Mouse (Mus musculus) hematopoietic stem cell, adult 5-6 weeks (primary cell): ENCODE results near the gene Zbtb7a. TPM values are rescaled to one million over a fixed set of nuclear protein-coding genes. Genes with fewer than 3 reads are reported as not detected.
A peak's percentile ranks its signal among the peaks of the same experiment; 100 is the strongest.

Experiments
- ATAC-seq, 2 experiments: fragments of 125-278 bp in 1 of 2; replicated peaks in 1 of 2; 2 replicates each; pipeline ENCODE4 v1.8.0; 2016 to 2017; ENCODE audit warnings: inconsistent platforms in 2 of 2, mild to moderate bottlenecking in 2 of 2, moderate number of reproducible peaks in 2 of 2, low read depth in 1 of 2, moderate TSS enrichment in 1 of 2; ENCODE audit not compliant: low FRiP score in 2 of 2, poor library complexity in 2 of 2, severe bottlenecking in 2 of 2, insufficient read depth in 1 of 2, low TSS enrichment in 1 of 2
- total RNA-seq: library from RNA; stranded (forward); fragments of 172-1452, 232-1000 nt; gene quantifications from 2 replicates; pipeline ENCODE4 v1.2.3, GENCODE M21; 2017

Gene Zbtb7a
- total RNA-seq, 1 experiment from 2014 or later = 13.0 TPM

DNA sequence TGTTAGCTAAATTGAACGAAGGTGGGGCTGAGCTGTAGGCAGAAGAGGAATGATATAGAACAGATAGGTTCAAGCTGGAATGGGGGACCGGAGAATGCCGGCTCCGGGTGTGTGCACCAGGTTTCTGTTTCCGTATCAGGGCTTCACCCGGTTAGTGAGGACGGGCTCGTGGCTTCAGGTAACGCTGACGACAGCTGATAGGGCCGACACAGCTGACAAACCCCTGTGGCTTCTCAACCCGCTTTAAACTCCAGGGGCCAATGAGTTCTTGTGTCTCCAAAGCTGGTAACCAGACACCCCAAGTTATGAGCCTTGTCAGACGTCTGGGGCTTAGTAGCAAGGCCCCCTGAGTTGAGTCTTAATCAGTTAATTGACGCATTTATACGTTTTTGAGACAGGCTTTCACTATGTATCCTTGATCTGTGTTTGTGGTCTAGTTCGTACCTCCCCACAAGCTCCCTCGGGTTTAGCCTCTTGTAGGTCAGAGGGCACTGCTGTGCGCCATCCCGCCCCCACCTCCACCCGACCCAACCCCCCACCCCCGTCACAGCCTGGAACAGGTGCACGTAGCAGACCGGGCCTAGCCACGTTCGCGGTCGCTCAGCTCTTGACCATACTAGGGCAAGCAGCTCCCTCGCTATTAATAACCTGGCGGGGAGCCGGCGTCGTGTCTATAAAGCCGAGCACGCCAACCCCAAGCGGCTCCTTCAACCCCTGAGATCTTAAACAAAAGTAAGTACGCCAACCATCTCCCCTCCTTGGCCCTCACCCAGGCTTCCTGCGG lies 59.2 kb downstream of the Zbtb7a start:
- no peak for ATAC-seq

DNA sequence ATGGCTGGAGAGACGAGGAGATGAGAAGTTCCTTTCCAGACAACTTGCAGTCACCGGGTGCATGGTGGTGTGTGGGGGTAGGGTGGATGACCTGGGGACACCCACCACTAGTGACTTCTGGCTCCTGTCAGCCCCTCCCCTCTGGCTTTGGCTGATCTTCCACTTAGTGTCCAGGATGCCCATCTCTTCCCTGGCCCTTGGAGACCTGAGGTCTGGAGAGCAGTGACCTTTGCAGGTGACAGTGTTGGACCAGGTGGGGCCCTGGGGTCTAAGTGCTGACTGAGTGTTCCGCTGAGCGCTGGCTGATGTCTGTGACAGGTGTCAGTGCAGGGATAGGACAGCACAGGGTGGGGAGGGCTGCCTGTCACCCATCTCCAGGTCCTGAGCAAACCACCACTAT lies 60.3 kb downstream of the Zbtb7a start:
- no peak for ATAC-seq

DNA sequence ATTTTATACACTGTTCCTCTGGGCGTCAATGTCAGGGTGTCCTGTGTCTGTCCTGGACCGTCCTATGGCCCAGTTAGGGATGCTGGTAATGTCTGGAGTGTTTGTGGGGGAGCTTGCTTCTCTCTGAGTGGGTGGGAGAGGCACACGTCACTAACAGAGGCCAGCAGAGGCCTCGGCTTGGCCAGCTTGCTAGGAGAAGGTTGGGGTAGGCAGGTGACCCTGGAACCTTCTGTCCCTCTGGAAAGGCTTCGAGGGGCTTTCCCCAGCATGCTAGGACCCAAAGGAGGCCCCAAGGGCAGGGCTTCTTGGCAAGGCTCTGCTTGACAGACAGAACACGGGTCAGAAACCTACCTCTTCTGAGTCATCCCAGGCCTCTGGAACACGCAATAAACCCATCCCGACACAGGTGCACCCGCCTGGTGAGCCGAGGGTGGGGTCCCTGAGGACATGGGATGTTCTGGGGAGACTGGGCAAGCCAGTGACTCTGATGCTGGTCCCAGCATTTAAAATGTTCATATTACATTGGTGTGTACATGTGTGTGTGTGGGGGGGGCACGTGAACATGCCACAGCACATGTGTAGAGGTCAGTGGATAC lies 61.5 kb downstream of the Zbtb7a start:
- no peak for ATAC-seq

DNA sequence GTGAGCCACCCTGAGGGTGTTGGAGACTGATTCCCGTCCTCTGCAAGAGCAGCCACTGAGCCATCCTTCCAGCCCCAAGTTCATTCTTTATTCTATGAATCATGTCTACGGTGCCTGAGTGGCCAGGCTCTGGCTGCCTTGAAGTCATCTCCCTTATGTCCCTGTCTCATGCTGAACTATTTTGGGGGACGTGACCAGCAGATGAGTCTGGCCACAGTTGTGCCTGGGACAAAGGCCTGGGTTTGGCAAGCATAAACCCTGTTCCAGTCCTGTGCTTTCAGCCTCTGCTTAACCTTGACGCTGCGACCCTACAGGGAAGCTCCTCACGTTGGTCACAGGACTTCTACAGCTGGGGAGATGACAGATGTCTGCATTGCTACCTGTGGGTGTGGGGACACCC lies 62.3 kb downstream of the Zbtb7a start:
- ATAC-seq = no peak

DNA sequence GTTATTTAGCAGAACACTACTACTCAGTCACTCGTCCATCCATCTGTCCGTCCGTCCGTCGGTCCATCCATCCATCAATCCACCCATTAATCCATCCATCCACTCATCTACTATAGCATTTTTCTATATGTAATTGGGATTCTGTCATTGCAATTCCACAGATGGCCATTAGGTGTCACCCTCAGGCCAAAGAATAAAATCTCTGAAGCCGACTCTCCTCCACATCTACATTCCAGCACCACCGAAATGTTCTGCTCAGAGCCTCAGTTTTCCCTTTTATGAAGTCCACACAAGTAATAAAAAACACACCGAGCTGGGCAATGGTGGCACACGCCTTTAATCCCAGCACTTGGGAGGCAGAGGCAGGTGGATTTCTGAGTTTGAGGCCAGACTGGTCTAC lies 63.2 kb downstream of the Zbtb7a start:
- ATAC-seq = peak in 1 of 2 experiments; percentile 39; a peak in 2 of 4 replicates

DNA sequence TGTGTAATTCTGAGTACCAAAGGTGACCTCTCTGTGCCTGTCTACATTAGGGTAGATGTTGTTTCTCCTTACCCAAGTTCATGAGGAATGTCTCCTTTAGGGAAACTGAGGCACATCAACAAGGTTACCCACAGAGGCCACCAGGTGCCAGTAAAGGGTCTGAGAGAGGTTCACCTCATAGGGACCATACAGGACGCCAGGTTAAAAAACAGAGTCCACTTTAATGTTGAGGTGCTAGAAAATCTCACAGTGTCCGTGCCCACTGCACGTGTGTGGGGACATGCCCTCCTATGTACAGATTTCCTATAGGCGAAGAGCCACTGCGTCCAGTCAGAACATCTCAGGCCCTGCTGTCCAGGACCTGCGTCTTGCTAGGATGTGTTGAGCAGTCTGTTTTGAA lies 64.0 kb downstream of the Zbtb7a start:
- ATAC-seq = no peak

DNA sequence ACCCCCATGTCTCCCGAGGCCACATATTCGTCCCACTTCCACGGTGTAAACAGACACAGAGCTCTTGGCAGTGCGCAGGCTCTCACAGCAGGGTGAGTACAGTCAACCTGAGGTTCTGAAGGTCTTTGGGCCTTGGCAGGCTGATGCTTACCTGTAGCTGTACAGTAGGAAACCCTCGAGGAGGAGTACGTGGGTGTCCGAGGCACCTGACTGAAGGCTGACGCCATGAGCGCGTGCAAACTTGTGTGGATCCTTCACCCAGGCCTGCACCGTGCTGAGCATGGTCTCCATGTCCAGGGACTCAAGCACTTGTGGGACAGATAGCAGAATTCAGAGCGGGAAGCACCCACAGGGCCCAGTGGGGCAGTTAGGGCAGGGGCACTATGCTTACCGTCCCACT lies 65.1 kb downstream of the Zbtb7a start:
- no peak for ATAC-seq

DNA sequence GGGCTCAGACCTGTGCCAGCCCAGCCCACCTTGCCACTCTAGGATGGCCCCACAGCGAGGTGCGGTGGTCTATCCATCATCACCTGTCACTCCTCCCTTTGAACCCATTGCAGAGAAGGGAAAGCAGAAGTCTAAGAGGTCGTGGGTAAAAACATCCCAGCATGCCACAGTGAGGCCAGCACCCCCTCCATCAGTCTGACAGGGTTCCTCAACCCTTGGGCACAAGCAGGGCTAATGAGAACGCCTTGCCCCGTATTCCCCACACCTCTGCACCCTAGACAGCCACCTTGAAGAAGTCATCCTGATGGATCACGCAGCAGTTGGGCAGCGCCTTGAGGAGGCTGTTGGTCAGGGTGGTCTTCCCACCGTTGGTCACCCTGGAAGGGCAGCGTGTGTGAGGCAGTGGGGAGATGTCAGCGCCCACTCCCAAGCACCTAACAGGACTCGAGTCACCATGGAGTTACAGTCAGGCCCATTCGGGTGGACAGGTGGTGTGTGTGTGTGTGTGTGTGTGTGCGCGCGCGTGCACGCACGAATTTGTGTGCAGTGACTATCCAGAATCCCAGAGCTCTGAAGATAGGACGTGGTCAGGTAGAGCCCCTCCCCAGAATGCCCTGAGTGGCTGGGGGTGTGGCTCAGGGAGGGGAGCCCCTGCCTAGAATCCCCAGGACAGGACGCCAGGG lies 65.7 kb downstream of the Zbtb7a start:
- no peak for ATAC-seq

DNA sequence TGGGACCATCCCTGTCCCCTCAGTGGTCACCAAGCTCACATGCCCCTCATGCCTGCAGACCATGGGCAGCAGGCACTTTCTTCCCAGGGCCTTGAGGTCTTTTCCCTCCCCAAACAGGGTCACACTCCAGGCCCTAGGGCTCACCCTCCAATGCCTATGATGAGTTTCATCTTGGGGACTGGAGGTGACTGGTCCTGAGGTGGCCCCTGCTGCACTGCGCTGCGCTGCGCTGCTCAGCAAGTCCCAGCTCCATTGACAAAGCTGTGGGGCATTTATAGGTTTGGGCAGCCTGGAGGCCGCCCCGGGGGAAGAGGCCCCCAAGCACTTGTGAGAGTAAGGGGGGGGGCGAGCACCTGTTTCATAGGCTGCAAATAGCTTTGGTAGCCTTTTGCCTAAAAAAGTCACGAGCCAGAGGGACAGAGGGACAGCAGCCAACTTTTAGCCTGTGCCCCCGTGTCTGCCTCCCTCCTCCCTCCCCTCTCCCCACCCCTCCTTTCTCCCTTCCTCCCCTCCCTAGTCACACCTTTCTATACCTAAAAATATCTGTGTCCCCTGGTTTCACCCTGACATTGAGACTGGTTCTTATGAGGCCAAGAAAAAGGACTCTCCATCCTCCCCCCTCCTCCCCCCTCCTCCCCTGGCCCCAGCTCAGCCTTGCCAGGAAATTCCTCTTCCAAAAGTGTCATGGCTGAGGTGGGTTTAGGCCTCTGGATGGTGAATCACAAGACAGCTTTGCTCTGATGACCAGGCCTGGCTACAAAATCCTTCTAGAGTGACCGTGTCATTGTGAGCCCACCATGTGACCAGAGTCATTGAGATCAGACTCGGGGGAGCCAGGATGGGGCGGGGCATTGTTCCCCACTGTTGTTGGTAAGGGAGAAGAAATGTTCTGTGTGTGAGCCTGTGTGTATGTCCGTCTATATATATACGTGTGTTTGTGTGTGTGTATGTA lies 67.1 kb downstream of the Zbtb7a start, which contains the start of gene Nmrk2:
Gene Nmrk2 (minus strand): TSS at position 245 of the 952 bp plus-strand sequence.
- ATAC-seq = no peak

Other genes starting within 250 kb of the Zbtb7a start
- 22.3 and 48.7 TPM in 2 replicates for gene Timm13, start 234.3 kb upstream of the Zbtb7a start, total RNA-seq
- 34.0 and 35.9 TPM in 2 replicates for gene Lmnb2, start 217.0 kb upstream of the Zbtb7a start, total RNA-seq
- gene Gadd45b, start 205.1 kb upstream of the Zbtb7a start, total RNA-seq = 24.2 and 25.4 TPM in 2 replicates
- 0.50 and 0.75 TPM in 2 replicates for gene Gng7, start 120.3 kb upstream of the Zbtb7a start, total RNA-seq
- not detected in 2 replicates for gene Diras1, start 109.6 kb upstream of the Zbtb7a start, total RNA-seq
- 6.9 and 7.2 TPM in 2 replicates for gene Slc39a3, start 97.8 kb upstream of the Zbtb7a start, total RNA-seq
- gene Sgta, start 75.0 kb upstream of the Zbtb7a start, total RNA-seq = 34.3 and 39.1 TPM in 2 replicates
- 22.6 and 24.8 TPM in 2 replicates for gene Thop1, start 65.2 kb upstream of the Zbtb7a start, total RNA-seq
- 1.4 TPM in 1 of 2 replicates, not detected in the other for gene Creb3l3, start 36.3 kb upstream of the Zbtb7a start, total RNA-seq
- 29.8 and 55.8 TPM in 2 replicates for gene Map2k2, start 29.3 kb upstream of the Zbtb7a start, total RNA-seq
- 7.3 and 8.7 TPM in 2 replicates for gene Pias4, start 32.7 kb downstream of the Zbtb7a start, total RNA-seq
- gene Eef2, start 41.4 kb downstream of the Zbtb7a start, total RNA-seq = 1,714 and 1,773 TPM in 2 replicates
- gene Dapk3, start 47.8 kb downstream of the Zbtb7a start, total RNA-seq = 29.9 and 30.6 TPM in 2 replicates
- not detected in 2 replicates for gene 4930442H23Rik, start 48.6 kb downstream of the Zbtb7a start, total RNA-seq
- gene Nmrk2, start 66.8 kb downstream of the Zbtb7a start, total RNA-seq = not detected in 2 replicates
- gene Atcay, start 95.6 kb downstream of the Zbtb7a start, total RNA-seq = not detected in 2 replicates
- 0.65 and 6.8 TPM in 2 replicates for gene Zfr2, start 97.9 kb downstream of the Zbtb7a start, total RNA-seq
- 27.9 and 30.8 TPM in 2 replicates for gene Matk, start 117.7 kb downstream of the Zbtb7a start, total RNA-seq
- 125 and 132 TPM in 2 replicates for gene Mrpl54, start 131.7 kb downstream of the Zbtb7a start, total RNA-seq
- gene Apba3, start 131.7 kb downstream of the Zbtb7a start, total RNA-seq = 10.5 and 21.6 TPM in 2 replicates
- gene Tjp3, start 156.4 kb downstream of the Zbtb7a start, total RNA-seq = 4.6 and 10.4 TPM in 2 replicates
- 48.8 and 67.1 TPM in 2 replicates for gene Pip5k1c, start 157.7 kb downstream of the Zbtb7a start, total RNA-seq
- 25.7 and 33.1 TPM in 2 replicates for gene Cactin, start 185.9 kb downstream of the Zbtb7a start, total RNA-seq
- gene Tbxa2r, start 193.5 kb downstream of the Zbtb7a start, total RNA-seq = 3.0 and 4.6 TPM in 2 replicates
- gene Gipc3, start 208.0 kb downstream of the Zbtb7a start, total RNA-seq = 0.10 and 0.56 TPM in 2 replicates
- 25.6 and 37.4 TPM in 2 replicates for gene Hmg20b, start 215.3 kb downstream of the Zbtb7a start, total RNA-seq
- gene Mfsd12, start 222.3 kb downstream of the Zbtb7a start, total RNA-seq = 10.4 and 16.9 TPM in 2 replicates
- gene 4930404N11Rik, start 230.6 kb downstream of the Zbtb7a start, total RNA-seq = 1.1 and 3.3 TPM in 2 replicates
- gene Fzr1, start 243.3 kb downstream of the Zbtb7a start, total RNA-seq = 11.6 and 17.2 TPM in 2 replicates
- 13.2 and 15.3 TPM in 2 replicates for gene Dohh, start 249.2 kb downstream of the Zbtb7a start, total RNA-seq
- gene Gm48551, start 249.2 kb downstream of the Zbtb7a start, total RNA-seq = 6.9 TPM in 1 of 2 replicates, not detected in the other